Mouse (Mus musculus): ENCODE results near the gene Abhd11. TPM values are rescaled to one million over a fixed set of nuclear protein-coding genes. Genes with fewer than 3 reads are reported as not detected.

Abhd11 gene
- total and polyA plus RNA-seq, 2 experiments from 2014 or later: 56.8 to 85.3 TPM

DNA sequence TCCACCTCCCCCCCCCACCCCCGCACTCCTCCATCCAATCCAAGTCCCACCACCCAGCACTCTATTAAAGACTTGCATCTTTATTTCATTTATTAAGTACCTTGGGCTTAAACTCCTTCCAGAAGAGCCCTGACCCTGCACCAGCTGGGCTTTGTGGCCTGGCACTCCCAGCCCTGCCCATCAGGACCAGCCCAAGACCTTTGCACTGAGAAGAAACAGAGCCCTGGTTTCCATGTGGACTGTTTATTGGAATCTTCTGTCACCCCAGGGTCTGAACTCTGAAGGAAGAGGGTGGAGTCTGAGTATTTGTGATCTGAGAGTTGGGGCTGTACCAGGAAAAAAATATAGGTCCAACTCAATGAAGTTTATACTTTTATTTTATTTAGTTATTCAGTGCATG is 25.8 kb upstream of the Abhd11 start:
- no peaks in the 10 kb centered on the region for H3K9me3 ChIP-seq (ENCODE audit: low read length)
- H3K27ac ChIP-seq (ENCODE audit: low read depth, low read length): no peak overlapping the region
- H3K4me1 ChIP-seq (ENCODE audit: insufficient read depth, low read length): peaks cover 4% of the 10 kb centered on the region; the same call in 1 of the 2 replicates
- no peak for TF ChIP-seq CTCF (IDR thresholded peaks at IDR 0.05)
- no peak overlapping the region for H3K4me2 ChIP-seq (ENCODE audit: low read depth, low read length, poor library complexity, severe bottlenecking)
- no peak overlapping the region for H3K4me3 ChIP-seq (ENCODE audit: low read depth, low read length)
- ATAC-seq (ENCODE audit: low FRiP score): no peak
- WGBS: 85% methylated on average over 1 of the region's 1 CpGs
- no peak overlapping the region for H3K9ac ChIP-seq (replicated peaks; ENCODE audit: low read length, poor library complexity, severe bottlenecking)
- DNase-seq (ENCODE audit: low spot score): no peak
- peaks cover 36% of the 10 kb centered on the region for H3K27me3 ChIP-seq (ENCODE audit: insufficient read depth, low read length)
- H3K36me3 ChIP-seq (ENCODE audit: insufficient read depth, low read length): no peaks in the 10 kb centered on the region

DNA sequence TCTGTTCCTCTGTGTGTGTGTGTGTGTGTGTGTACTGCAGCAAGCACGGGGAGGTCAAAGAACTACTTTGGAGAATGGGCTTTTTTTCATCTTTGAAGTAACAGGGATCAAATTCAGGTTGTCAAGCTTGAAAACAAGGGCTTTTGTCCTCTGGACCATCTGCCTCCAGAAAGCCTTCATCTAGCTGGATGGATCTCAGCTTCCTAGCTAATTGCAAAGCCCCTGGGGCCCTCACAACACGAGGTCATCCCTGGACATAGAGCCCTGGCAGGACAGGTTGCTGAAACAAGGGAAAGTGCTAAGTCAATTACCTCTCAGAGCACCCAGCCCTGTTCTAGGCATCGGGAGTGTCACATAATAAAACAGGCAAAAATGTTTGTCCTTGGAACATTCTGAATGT is 25.2 kb upstream of the Abhd11 start:
- Histone ChIP-seq H3K4me3 (ENCODE audit: low read depth, low read length) (no peak overlapping the region), H3K9ac (replicated peaks; ENCODE audit: low read length, poor library complexity, severe bottlenecking) (no peak overlapping the region), H3K36me3 (ENCODE audit: insufficient read depth, low read length) (no peaks in the 10 kb centered on the region), H3K9me3 (ENCODE audit: low read length) (no peaks in the 10 kb centered on the region), H3K4me2 (ENCODE audit: low read depth, low read length, poor library complexity, severe bottlenecking) (no peak overlapping the region), H3K4me1 (ENCODE audit: insufficient read depth, low read length) (peaks cover 4% of the 10 kb centered on the region; the same call in 1 of the 2 replicates), H3K27ac (ENCODE audit: low read depth, low read length) (no peak overlapping the region), H3K27me3 (ENCODE audit: insufficient read depth, low read length) (peaks cover 41% of the 10 kb centered on the region)
- ATAC-seq (ENCODE audit: low FRiP score) (no peak), DNase-seq (ENCODE audit: low spot score) (no peak)
- TF ChIP-seq CTCF (IDR thresholded peaks at IDR 0.05): no peak
- 5% methylated on average over 3 of the region's 3 CpGs for WGBS

DNA sequence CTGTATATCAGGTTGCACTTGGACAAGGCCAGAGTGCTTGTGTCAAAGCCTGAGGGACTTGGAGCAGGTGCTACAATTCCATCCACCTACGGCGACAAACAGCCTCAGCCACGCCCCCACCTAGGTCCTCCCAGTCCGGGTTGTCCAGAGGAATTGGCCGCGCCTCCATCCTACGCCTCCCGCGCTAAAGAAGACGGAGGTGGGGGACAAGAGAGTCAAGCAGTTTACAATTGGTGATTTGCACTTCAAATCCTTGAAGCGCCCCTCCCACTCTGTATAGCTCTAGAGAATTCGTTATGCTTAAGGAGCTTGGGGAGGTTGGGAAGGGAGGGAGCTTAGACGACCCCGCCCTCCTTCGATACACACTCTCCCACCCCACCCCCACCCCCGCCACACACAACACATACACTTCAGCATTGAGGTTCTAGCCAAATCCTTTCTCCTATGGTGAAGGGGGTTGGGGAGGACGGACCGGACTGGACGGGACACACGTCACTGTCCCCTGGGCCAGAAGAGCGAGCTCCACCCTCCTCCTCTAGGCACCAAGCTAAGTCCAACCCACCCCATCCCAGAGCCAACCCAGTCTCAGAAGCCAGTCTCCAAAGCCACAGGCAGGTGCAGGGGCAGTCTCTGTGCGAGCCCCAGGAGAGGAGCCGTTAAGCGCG is 23.2 kb upstream of the Abhd11 start, which contains the start of gene Cldn3:
Cldn3 (plus strand) TSS at position 582 of the 665 bp plus-strand sequence.
- no peak for TF ChIP-seq CTCF (IDR thresholded peaks at IDR 0.05)
- DNase-seq (ENCODE audit: low spot score) (peak; percentile 28), ATAC-seq (ENCODE audit: low FRiP score) (no peak; the same call in 1 of the 2 replicates)
- H3K4me1 ChIP-seq (ENCODE audit: insufficient read depth, low read length): peaks cover 4% of the 10 kb centered on the region; the same call in 1 of the 2 replicates
- peak within 1 kb of the TSS; percentile 38 for H3K4me2 ChIP-seq (ENCODE audit: low read depth, low read length, poor library complexity, severe bottlenecking)
- 0 out of 2 replicates have a peak within 1 kb of the TSS, but pooled peaks have one; percentile 13 for H3K9ac ChIP-seq (replicated peaks; ENCODE audit: low read length, poor library complexity, severe bottlenecking)
- H3K27ac ChIP-seq (ENCODE audit: low read depth, low read length): no peak within 1 kb of the TSS
- H3K27me3 ChIP-seq (ENCODE audit: insufficient read depth, low read length): peaks cover 41% of the 10 kb centered on the region
- H3K36me3 ChIP-seq (ENCODE audit: insufficient read depth, low read length): no peaks in the 10 kb centered on the region
- under 1% methylated on average over 25 of the region's 25 CpGs for WGBS
- H3K9me3 ChIP-seq (ENCODE audit: low read length): no peaks in the 10 kb centered on the region
- peak within 1 kb of the TSS; percentile 25 for H3K4me3 ChIP-seq (ENCODE audit: low read depth, low read length)

DNA sequence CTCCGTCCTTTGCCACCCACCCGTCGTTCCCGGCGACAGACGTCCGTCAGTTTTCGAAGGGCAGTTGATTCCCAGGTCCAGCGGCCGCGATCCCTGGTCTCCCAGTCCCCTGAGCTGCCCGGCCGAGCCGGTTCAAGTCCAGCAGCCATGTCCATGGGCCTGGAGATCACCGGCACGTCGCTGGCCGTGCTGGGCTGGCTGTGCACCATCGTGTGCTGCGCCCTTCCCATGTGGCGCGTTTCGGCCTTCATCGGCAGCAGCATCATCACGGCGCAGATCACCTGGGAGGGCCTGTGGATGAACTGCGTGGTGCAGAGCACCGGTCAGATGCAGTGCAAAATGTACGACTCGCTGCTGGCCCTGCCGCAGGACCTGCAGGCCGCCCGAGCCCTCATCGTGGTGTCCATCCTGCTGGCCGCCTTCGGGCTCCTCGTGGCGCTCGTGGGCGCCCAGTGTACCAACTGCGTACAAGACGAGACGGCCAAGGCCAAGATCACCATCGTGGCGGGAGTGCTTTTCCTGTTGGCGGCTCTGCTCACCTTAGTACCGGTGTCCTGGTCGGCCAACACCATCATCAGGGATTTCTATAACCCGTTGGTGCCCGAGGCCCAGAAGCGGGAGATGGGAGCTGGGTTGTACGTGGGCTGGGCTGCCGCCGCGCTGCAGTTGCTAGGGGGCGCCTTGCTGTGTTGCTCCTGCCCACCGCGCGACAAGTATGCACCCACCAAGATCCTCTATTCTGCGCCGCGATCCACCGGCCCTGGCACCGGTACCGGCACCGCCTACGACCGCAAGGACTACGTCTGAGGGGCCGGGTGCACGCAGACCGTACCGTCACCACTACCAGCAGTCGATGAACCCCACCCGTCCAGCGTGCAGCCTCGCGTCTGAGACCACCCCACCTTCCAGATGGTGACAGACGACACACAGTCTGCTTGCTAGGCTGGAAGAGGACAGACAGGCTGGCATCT is 22.4 kb upstream of the Abhd11 start:
- Histone ChIP-seq H3K27me3 (ENCODE audit: insufficient read depth, low read length) (peaks cover 41% of the 10 kb centered on the region), H3K9me3 (ENCODE audit: low read length) (no peaks in the 10 kb centered on the region), H3K4me3 (ENCODE audit: low read depth, low read length) (peak overlapping the region; percentile 25), H3K36me3 (ENCODE audit: insufficient read depth, low read length) (no peaks in the 10 kb centered on the region), H3K4me1 (ENCODE audit: insufficient read depth, low read length) (peaks cover 4% of the 10 kb centered on the region; the same call in 1 of the 2 replicates), H3K4me2 (ENCODE audit: low read depth, low read length, poor library complexity, severe bottlenecking) (peak overlapping the region; percentile 38), H3K27ac (ENCODE audit: low read depth, low read length) (no peak overlapping the region), H3K9ac (replicated peaks; ENCODE audit: low read length, poor library complexity, severe bottlenecking) (0 out of 2 replicates have a peak overlapping the region, but pooled peaks have one; percentile 13)
- WGBS: 2% methylated on average over 79 of the region's 79 CpGs
- DNase-seq (ENCODE audit: low spot score): no peak
- TF ChIP-seq CTCF (IDR thresholded peaks at IDR 0.05): peak; percentile 31; the same call in 1 of the 2 replicates
- 0 out of 2 replicates have a peak, but pooled peaks have one; percentile 27 for ATAC-seq (ENCODE audit: low FRiP score)

DNA sequence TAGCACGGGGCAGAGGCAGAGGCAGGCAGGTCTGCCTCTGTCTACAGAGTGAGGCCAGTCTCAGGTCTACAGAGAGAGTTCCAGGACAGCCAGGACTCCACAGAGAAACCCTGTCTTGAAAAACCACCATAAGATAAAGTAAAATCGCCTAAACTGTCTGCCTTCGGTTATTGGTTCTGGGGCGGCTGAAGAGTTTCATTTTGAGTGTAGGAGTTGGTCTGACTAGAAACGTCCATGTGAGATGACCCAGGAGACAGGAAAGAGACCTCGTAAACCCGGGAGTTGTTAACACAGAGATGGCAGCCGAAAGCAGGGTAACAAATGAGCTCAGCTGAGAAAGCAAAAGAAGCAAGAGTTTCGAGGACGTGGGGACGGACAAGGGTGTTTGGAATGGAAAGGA is 19.8 kb upstream of the Abhd11 start:
- ATAC-seq (ENCODE audit: low FRiP score) (no peak), DNase-seq (ENCODE audit: low spot score) (no peak)
- Histone ChIP-seq H3K27me3 (ENCODE audit: insufficient read depth, low read length) (peaks cover 41% of the 10 kb centered on the region), H3K4me1 (ENCODE audit: insufficient read depth, low read length) (peaks cover 4% of the 10 kb centered on the region; the same call in 1 of the 2 replicates), H3K9me3 (ENCODE audit: low read length) (no peaks in the 10 kb centered on the region), H3K36me3 (ENCODE audit: insufficient read depth, low read length) (no peaks in the 10 kb centered on the region), H3K9ac (replicated peaks; ENCODE audit: low read length, poor library complexity, severe bottlenecking) (no peak overlapping the region), H3K4me2 (ENCODE audit: low read depth, low read length, poor library complexity, severe bottlenecking) (no peak overlapping the region), H3K4me3 (ENCODE audit: low read depth, low read length) (no peak overlapping the region), H3K27ac (ENCODE audit: low read depth, low read length) (no peak overlapping the region)
- WGBS: 78% methylated on average over 11 of the region's 11 CpGs
- no peak for TF ChIP-seq CTCF (IDR thresholded peaks at IDR 0.05)

All from midbrain, postnatal 0 days (tissue).